Mouse (Mus musculus): ENCODE data around the gene Nhsl2. TPM values are rescaled to one million over a fixed set of nuclear protein-coding genes. Genes with fewer than 3 reads are reported as not detected.

The Nhsl2 gene
- polyA plus RNA-seq, 1 experiment, result 10.5 TPM

- no peak overlapping the region for H3K27ac ChIP-seq (ENCODE audit: insufficient read depth, low read length)
- TF ChIP-seq CTCF (IDR thresholded peaks at IDR 0.05; ENCODE audit: extremely low read depth, insufficient read depth, low read length) (no peak), POLR2A (IDR thresholded peaks at IDR 0.05; ENCODE audit: extremely low read depth, insufficient read depth, low read length) (no peak)
- no peak overlapping the region for H3K4me3 ChIP-seq (ENCODE audit: insufficient read depth, low read length)
- H3K4me1 ChIP-seq (ENCODE audit: control insufficient read depth, insufficient read depth, low read length), result no peaks in the 10 kb centered on the region
These were observed 292.0 kb downstream of the Nhsl2 start for GRCm38 (mm10) chrX:102141157-102141556.

Other genes starting within 250 kb of the Nhsl2 start
- 301 and 326 TPM in 2 replicates for gene Ogt, start 209.3 kb upstream of the Nhsl2 start, polyA plus RNA-seq (2012; rRNA removed)
- 0.13 TPM in 2 replicates for gene Cxcr3, start 115.1 kb upstream of the Nhsl2 start, polyA plus RNA-seq (2012; rRNA removed)
- 0.17 and 0.21 TPM in 2 replicates for gene Gm4779, start 55.0 kb upstream of the Nhsl2 start, polyA plus RNA-seq (2012; rRNA removed)
- not detected in 2 replicates for gene 8030474K03Rik, start 54.7 kb upstream of the Nhsl2 start, polyA plus RNA-seq (2012; rRNA removed)
- gene Rtl5, start 221.9 kb downstream of the Nhsl2 start, polyA plus RNA-seq (2012; rRNA removed), result 16.2 and 17.2 TPM in 2 replicates

Data from cortical plate, adult 2 months (tissue).